Mouse (Mus musculus): ENCODE results near the gene Duoxa2. TPM values are rescaled to one million over a fixed set of nuclear protein-coding genes. Genes with fewer than 3 reads are reported as not detected.

The Duoxa2 gene
- polyA plus RNA-seq, 1 experiment from 2014 or later, result not detected

DNA sequence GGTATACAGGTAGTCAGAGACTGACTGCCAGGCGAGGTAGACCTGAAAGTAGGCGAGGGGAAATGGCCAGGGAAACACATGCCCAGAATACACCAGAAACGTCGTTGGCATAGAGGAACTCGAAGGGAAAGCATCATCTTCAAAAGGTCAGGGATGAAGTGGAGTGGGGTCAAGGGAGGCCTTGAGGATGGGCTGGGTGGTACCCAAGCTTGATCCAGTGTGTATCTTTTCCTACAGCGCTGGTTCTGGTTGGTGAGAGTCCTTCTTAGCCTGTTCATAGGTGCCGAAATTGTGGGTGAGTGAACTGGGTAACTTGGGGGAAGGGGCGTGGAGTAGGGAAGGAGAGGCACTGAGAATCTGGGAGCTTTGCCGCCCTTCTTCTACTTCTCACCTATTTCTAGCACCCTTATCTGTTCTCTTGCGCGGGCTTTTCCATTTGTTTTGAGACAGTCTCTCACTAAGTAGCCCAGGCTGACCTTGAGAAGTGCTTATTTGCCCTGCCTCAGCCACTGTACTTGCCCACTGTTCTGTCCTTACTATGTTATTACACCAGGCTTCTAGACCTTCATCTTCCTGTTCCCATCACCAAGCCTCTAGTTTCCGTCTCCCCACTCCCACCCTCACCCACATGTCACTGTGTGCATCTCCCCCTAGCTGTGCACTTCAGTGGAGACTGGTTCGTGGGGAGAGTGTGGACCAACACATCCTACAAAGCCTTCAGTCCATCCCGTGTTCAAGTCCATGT lies 1.4 kb downstream of the Duoxa2 start:
- H3K9ac ChIP-seq, result no peak overlapping the region
- WGBS, result 8% methylated on average over 14 of the region's 14 CpGs
- no peak for ATAC-seq
- H3K27ac ChIP-seq, result no peak overlapping the region
- H3K4me2 ChIP-seq, result no peak overlapping the region
- peaks cover 39% of the 10 kb centered on the region for H3K4me1 ChIP-seq
- H3K36me3 ChIP-seq (ENCODE audit: poor library complexity, severe bottlenecking), result no peaks in the 10 kb centered on the region
- peaks cover 97% of the 10 kb centered on the region for H3K27me3 ChIP-seq
- H3K9me3 ChIP-seq (replicated peaks), result no peaks in the 10 kb centered on the region
- no peak overlapping the region for H3K4me3 ChIP-seq

DNA sequence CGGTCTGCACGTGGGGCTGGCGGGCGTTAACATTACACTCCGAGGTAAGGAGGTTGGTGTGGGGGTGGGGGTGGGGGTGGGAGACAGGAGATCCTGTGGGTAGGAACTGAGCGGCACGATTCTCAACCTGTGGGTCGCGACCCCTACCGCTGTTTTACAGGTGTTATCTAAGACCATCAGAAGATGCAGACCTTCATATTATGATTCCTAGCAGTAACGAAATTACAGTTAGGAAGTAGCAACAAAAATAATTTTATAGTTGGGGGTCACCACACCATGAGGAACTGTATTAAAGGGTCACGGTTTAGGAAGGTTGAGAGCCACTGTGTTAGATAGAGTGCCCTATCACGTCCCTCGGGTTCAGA lies 1.9 kb downstream of the Duoxa2 start:
- Histone ChIP-seq H3K4me1 (peaks cover 39% of the 10 kb centered on the region), H3K4me2 (peak overlapping the region; percentile 81), H3K27me3 (peaks cover 96% of the 10 kb centered on the region), H3K36me3 (ENCODE audit: poor library complexity, severe bottlenecking) (no peaks in the 10 kb centered on the region), H3K9ac (no peak overlapping the region), H3K4me3 (no peak overlapping the region), H3K27ac (no peak overlapping the region), H3K9me3 (replicated peaks) (no peaks in the 10 kb centered on the region)
- 3% methylated on average over 14 of the region's 14 CpGs for WGBS
- no peak for ATAC-seq

- Histone ChIP-seq H3K4me2 (peak overlapping the region; percentile 81), H3K27ac (no peak overlapping the region; the same call in 1 of the 2 replicates), H3K4me1 (peaks cover 39% of the 10 kb centered on the region), H3K9ac (peak overlapping the region; percentile 62), H3K4me3 (peak overlapping the region; percentile 45), H3K27me3 (peaks cover 95% of the 10 kb centered on the region), H3K36me3 (ENCODE audit: poor library complexity, severe bottlenecking) (no peaks in the 10 kb centered on the region), H3K9me3 (replicated peaks) (no peaks in the 10 kb centered on the region)
- WGBS, result under 1% methylated on average over 46 of the region's 48 CpGs
- ATAC-seq, result peak; percentile 46
Observed at GRCm38 (mm10) chr2:122301081-122301920, 2.6 kb downstream of the Duoxa2 start.

DNA sequence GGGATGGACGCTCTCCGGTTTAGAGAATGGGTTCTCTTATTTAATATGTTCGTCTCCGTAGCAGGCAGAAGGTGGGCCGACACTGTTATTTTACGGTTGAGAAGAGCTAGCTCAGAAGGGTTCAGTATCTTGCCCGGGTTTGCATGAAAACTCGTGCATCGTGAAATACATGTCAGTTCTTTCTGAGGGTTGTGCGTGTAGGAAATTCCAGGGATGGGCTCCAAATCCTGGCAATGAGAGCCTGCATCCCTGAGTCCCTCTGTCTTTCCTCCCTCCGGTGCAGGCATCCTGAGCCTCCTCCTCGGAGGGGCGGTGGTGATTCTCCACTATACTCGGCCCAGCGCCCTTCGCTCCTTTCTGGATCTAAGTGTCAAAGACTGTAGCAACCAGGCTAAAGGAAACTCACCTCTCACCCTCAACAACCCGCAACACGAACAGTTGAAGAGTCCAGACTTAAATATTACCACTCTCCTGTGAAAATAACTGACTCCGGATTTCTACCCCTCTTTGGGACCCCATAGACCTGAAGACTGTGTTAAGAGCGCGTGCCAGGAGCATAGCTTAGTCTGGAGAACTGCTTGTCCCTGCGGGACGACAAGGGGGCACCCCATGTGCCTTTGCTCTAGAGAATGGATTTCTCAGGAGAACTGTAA lies 3.3 kb downstream of the Duoxa2 start:
- Histone ChIP-seq H3K9me3 (replicated peaks) (no peaks in the 10 kb centered on the region), H3K9ac (peak overlapping the region; percentile 62), H3K4me1 (peaks cover 39% of the 10 kb centered on the region), H3K27ac (no peak overlapping the region), H3K27me3 (peaks cover 94% of the 10 kb centered on the region), H3K36me3 (ENCODE audit: poor library complexity, severe bottlenecking) (no peaks in the 10 kb centered on the region), H3K4me2 (peak overlapping the region; percentile 81), H3K4me3 (peak overlapping the region; percentile 45)
- WGBS, result 5% methylated on average over 23 of the region's 23 CpGs
- ATAC-seq, result no peak

GRCm38 (mm10) chr2:122302574-122303241 lies 4.0 kb downstream of the Duoxa2 start:
- peak overlapping the region; percentile 45; the same call in 1 of the 2 replicates for H3K4me3 ChIP-seq
- H3K36me3 ChIP-seq (ENCODE audit: poor library complexity, severe bottlenecking), result no peaks in the 10 kb centered on the region
- peak; percentile 67 for ATAC-seq
- no peak overlapping the region for H3K9ac ChIP-seq
- WGBS, result 10% methylated on average over 9 of the region's 9 CpGs
- peaks cover 34% of the 10 kb centered on the region for H3K4me1 ChIP-seq
- peak overlapping the region; percentile 81; the same call in 1 of the 2 replicates for H3K4me2 ChIP-seq
- H3K9me3 ChIP-seq (replicated peaks), result no peaks in the 10 kb centered on the region
- H3K27ac ChIP-seq, result no peak overlapping the region
- peaks cover 90% of the 10 kb centered on the region for H3K27me3 ChIP-seq

DNA sequence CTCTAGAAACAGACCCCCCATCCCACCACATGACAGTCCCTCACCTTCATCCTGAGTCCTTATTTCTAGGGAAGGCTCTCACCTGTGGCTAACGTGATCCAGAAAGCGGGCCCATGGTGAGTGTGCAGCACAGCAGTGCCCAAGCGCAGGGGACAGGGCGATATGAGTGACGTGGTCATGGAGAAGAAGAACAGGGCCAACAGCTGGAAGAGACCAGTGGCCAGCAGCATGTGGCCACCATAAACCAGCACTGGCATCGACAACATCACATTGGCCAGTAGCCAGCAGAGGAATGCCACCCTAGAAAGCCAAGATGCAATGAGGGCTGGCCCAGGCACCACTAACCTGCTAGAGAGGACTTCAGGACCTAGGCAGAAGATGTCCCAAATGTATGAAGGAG lies 5.8 kb downstream of the Duoxa2 start:
- WGBS, result 88% methylated on average over 6 of the region's 6 CpGs
- no peak overlapping the region for H3K27ac ChIP-seq
- H3K4me1 ChIP-seq, result peaks cover 16% of the 10 kb centered on the region
- H3K27me3 ChIP-seq, result peaks cover 79% of the 10 kb centered on the region
- no peaks in the 10 kb centered on the region for H3K36me3 ChIP-seq (ENCODE audit: poor library complexity, severe bottlenecking)
- H3K4me3 ChIP-seq, result no peak overlapping the region
- ATAC-seq, result no peak
- H3K4me2 ChIP-seq, result no peak overlapping the region
- H3K9ac ChIP-seq, result no peak overlapping the region
- no peaks in the 10 kb centered on the region for H3K9me3 ChIP-seq (replicated peaks)

DNA sequence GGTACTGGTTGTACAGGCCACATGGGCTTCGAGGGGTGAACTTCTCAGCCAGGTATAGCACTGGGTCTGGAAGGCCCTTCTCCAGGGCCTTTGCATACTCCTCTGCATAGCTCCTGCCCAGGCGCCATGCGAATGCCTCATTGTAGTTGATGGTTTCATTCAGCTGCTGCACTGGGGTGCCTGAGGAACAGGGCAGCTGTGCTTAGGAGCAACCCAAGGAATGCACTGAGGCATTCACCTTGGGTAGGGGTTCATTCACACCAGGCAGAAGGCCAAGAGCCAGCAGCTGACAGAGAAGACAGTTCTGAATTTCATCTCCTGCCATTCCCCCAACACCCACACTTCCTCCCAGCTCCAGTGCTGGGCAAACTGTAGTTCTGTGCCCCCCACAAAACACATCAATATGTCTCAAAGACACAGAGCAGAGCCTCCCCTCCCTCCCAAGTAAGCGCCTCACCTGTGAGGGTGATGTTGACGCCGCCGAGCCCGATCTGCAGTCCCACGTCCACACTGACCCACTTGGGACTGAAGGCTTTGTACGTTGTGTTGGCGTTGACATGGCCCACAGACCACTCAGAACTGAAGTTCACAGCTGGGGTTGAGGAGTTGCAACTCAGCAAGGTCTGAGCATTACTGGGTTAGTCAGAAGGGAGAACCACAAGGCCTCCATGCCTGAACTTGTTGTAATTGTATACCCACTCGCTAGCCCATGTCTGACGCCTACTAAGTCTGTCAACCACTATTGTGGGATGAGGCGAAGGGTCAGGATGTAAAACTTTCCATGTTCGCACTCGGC lies 6.6 kb downstream of the Duoxa2 start:
- H3K4me1 ChIP-seq, result peaks cover 16% of the 10 kb centered on the region
- no peaks in the 10 kb centered on the region for H3K9me3 ChIP-seq (replicated peaks)
- H3K27ac ChIP-seq, result no peak overlapping the region
- no peak overlapping the region for H3K9ac ChIP-seq
- peaks cover 74% of the 10 kb centered on the region for H3K27me3 ChIP-seq
- H3K36me3 ChIP-seq (ENCODE audit: poor library complexity, severe bottlenecking), result no peaks in the 10 kb centered on the region
- no peak overlapping the region for H3K4me3 ChIP-seq
- ATAC-seq, result no peak
- 86% methylated on average over 16 of the region's 16 CpGs for WGBS
- H3K4me2 ChIP-seq, result no peak overlapping the region

DNA sequence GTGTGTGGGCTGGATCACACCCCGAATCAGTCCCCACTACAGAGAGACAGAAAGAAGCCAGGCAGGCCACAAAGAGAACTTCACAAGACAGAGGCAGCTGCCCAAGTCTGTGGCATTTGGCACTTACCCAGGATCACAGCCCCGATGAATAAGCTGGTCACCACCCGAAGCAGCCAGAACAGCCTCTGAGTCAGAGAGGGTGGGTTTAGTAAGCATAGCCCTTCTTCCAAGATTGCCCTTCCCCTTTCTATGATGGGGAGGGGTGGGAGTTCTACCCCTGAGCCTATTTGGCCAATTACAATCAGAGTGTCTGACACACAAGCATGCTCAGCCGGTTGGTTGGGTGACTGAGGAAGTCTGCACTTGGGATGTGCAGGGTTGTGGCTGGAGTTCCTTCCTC lies 7.5 kb downstream of the Duoxa2 start:
- Histone ChIP-seq H3K27ac (no peak overlapping the region), H3K4me2 (no peak overlapping the region), H3K9me3 (replicated peaks) (no peaks in the 10 kb centered on the region), H3K36me3 (ENCODE audit: poor library complexity, severe bottlenecking) (no peaks in the 10 kb centered on the region), H3K4me1 (peaks cover 12% of the 10 kb centered on the region), H3K9ac (no peak overlapping the region), H3K4me3 (no peak overlapping the region), H3K27me3 (peaks cover 65% of the 10 kb centered on the region)
- ATAC-seq, result no peak
- 63% methylated on average over 4 of the region's 4 CpGs for WGBS

GRCm38 (mm10) chr2:122309647-122310046 lies 10.9 kb downstream of the Duoxa2 start:
- no peak for ATAC-seq
- WGBS, result 53% methylated on average over 3 of the region's 3 CpGs
- Histone ChIP-seq H3K9me3 (replicated peaks) (no peaks in the 10 kb centered on the region), H3K4me3 (no peak overlapping the region), H3K4me2 (no peak overlapping the region), H3K27me3 (peaks cover 64% of the 10 kb centered on the region), H3K9ac (no peak overlapping the region), H3K36me3 (ENCODE audit: poor library complexity, severe bottlenecking) (no peaks in the 10 kb centered on the region), H3K27ac (no peak overlapping the region), H3K4me1 (peaks cover 7% of the 10 kb centered on the region; the same call in 1 of the 2 replicates)

GRCm38 (mm10) chr2:122311561-122311960 lies 12.9 kb downstream of the Duoxa2 start:
- 38% methylated on average over 2 of the region's 2 CpGs for WGBS
- Histone ChIP-seq H3K27me3 (peaks cover 60% of the 10 kb centered on the region), H3K4me2 (no peak overlapping the region), H3K27ac (no peak overlapping the region), H3K9me3 (replicated peaks) (no peaks in the 10 kb centered on the region), H3K4me3 (no peak overlapping the region), H3K36me3 (ENCODE audit: poor library complexity, severe bottlenecking) (no peaks in the 10 kb centered on the region), H3K4me1 (peaks cover 7% of the 10 kb centered on the region; the same call in 1 of the 2 replicates), H3K9ac (no peak overlapping the region)
- no peak for ATAC-seq
